Mouse (Mus musculus): Measurements from ENCODE around the gene Exoc6b.
A peak's percentile ranks its signal among the peaks of the same experiment; 100 is the strongest.

Gene Exoc6b

GRCm38 (mm10) chr6:84882663-84883517 is 186.4 kb downstream of the Exoc6b start:
- DNase-seq (ENCODE audit: low read depth) = no peak

- no peak for DNase-seq (ENCODE audit: low read depth)
These were observed 193.4 kb downstream of the Exoc6b start for GRCm38 (mm10) chr6:84875869-84876268.

- DNase-seq (ENCODE audit: low read depth) = no peak
These were observed 202.2 kb downstream of the Exoc6b start for GRCm38 (mm10) chr6:84867114-84867513.

GRCm38 (mm10) chr6:84864625-84865024 is 204.7 kb downstream of the Exoc6b start:
- no peak for DNase-seq (ENCODE audit: low read depth)

GRCm38 (mm10) chr6:84863816-84864375 is 205.4 kb downstream of the Exoc6b start:
- no peak for DNase-seq (ENCODE audit: low read depth)

- DNase-seq (ENCODE audit: low read depth) = no peak
These were observed 223.6 kb downstream of the Exoc6b start for GRCm38 (mm10) chr6:84845665-84846064.

GRCm38 (mm10) chr6:84841138-84841537 is 228.2 kb downstream of the Exoc6b start:
- DNase-seq (ENCODE audit: low read depth) = no peak

GRCm38 (mm10) chr6:84807546-84807945 is 261.8 kb downstream of the Exoc6b start:
- DNase-seq (ENCODE audit: low read depth) = no peak

- DNase-seq (ENCODE audit: low read depth) = no peak
These were observed 263.1 kb downstream of the Exoc6b start for GRCm38 (mm10) chr6:84806132-84806730.

- peak; percentile 6 for DNase-seq (ENCODE audit: low read depth)
These were observed 270.6 kb downstream of the Exoc6b start for GRCm38 (mm10) chr6:84798736-84799135.

GRCm38 (mm10) chr6:84783994-84784393 is 285.3 kb downstream of the Exoc6b start:
- no peak for DNase-seq (ENCODE audit: low read depth)

GRCm38 (mm10) chr6:84779987-84780386 is 289.3 kb downstream of the Exoc6b start:
- no peak for DNase-seq (ENCODE audit: low read depth)

- no peak for DNase-seq (ENCODE audit: low read depth)
These were observed 290.3 kb downstream of the Exoc6b start for GRCm38 (mm10) chr6:84778970-84779369.

GRCm38 (mm10) chr6:84775908-84776307 is 293.4 kb downstream of the Exoc6b start:
- DNase-seq (ENCODE audit: low read depth) = no peak

- no peak for DNase-seq (ENCODE audit: low read depth)
These were observed 314.0 kb downstream of the Exoc6b start for GRCm38 (mm10) chr6:84755266-84755665.

- DNase-seq (ENCODE audit: low read depth) = no peak
These were observed 316.4 kb downstream of the Exoc6b start for GRCm38 (mm10) chr6:84752806-84753420.

GRCm38 (mm10) chr6:84751409-84751808 is 317.9 kb downstream of the Exoc6b start:
- no peak for DNase-seq (ENCODE audit: low read depth)

GRCm38 (mm10) chr6:84746847-84747395 is 322.4 kb downstream of the Exoc6b start:
- no peak for DNase-seq (ENCODE audit: low read depth)

GRCm38 (mm10) chr6:84746193-84746846 is 323.0 kb downstream of the Exoc6b start:
- DNase-seq (ENCODE audit: low read depth) = no peak

- DNase-seq (ENCODE audit: low read depth) = no peak
These were observed 323.7 kb downstream of the Exoc6b start for GRCm38 (mm10) chr6:84745570-84745969.

- no peak for DNase-seq (ENCODE audit: low read depth)
These were observed 327.1 kb downstream of the Exoc6b start for GRCm38 (mm10) chr6:84742227-84742626.

- peak; percentile 45 for DNase-seq (ENCODE audit: low read depth)
These were observed 332.4 kb downstream of the Exoc6b start for GRCm38 (mm10) chr6:84736942-84737341.
